Mouse (Mus musculus): ENCODE measurements around the gene A3galt2. TPM values are rescaled to one million over a fixed set of nuclear protein-coding genes. Genes with fewer than 3 reads are reported as not detected.

Gene A3galt2
- polyA plus RNA-seq, 1 experiment from 2014 or later: 0.41 TPM

DNA sequence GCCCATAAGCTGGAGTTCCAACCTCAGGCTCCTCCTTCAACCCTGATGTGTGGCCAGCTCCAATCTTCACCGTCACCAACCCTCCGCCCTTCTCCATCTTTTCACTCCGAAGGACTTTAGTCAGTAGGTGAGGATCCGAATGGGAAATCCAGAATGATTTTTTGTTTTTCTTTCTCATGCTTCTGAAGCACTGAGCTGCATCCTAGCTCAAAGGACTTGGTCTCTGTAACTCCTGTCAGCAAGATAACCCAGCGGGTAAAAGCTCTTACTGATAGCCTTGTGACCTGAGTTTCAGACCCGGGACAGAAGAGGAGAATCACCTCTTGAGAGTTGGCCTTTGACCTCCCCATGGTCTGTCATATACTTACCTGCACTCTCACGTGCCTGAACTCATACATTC lies 61.8 kb downstream of the A3galt2 start:
- no peaks in the 10 kb centered on the region for H3K36me3 ChIP-seq (replicated peaks; ENCODE audit: control insufficient read depth, insufficient read depth)
- ATAC-seq (ENCODE audit: low FRiP score): no peak
- 72% methylated on average over 7 of the region's 7 CpGs for WGBS
- no peak for DNase-seq (ENCODE audit: low spot score)
- H3K4me3 ChIP-seq (replicated peaks; ENCODE audit: low read length): no peak overlapping the region
- H3K27me3 ChIP-seq (ENCODE audit: control insufficient read depth, insufficient read depth, low read length): no peaks in the 10 kb centered on the region
- H3K9me3 ChIP-seq (ENCODE audit: control insufficient read depth, low read length): no peaks in the 10 kb centered on the region
- H3K9ac ChIP-seq: no peak overlapping the region
- H3K4me2 ChIP-seq (replicated peaks): no peak overlapping the region
- H3K4me1 ChIP-seq (replicated peaks; ENCODE audit: control insufficient read depth, insufficient read depth, low read length): peaks cover 5% of the 10 kb centered on the region
- no peak overlapping the region for H3K27ac ChIP-seq

Other genes starting within 250 kb of the A3galt2 start
- 3.4 and 4.4 TPM in 2 replicates for gene Zscan20, start 145.3 kb upstream of the A3galt2 start, polyA plus RNA-seq (2014; fragmentation: Nextera tagmentation; extraction: Ambion mirVana)
- 0.78 and 0.90 TPM in 2 replicates for gene Tlr12, start 136.7 kb upstream of the A3galt2 start, polyA plus RNA-seq (2014; fragmentation: Nextera tagmentation; extraction: Ambion mirVana)
- gene Phc2, start 100.7 kb upstream of the A3galt2 start, polyA plus RNA-seq (2014; fragmentation: Nextera tagmentation; extraction: Ambion mirVana): 46.2 and 52.8 TPM in 2 replicates
- gene Zfp362, start 50.7 kb downstream of the A3galt2 start, polyA plus RNA-seq (2014; fragmentation: Nextera tagmentation; extraction: Ambion mirVana): 29.0 and 33.6 TPM in 2 replicates
- gene Trim62, start 128.2 kb downstream of the A3galt2 start, polyA plus RNA-seq (2014; fragmentation: Nextera tagmentation; extraction: Ambion mirVana): 31.9 and 35.5 TPM in 2 replicates
- gene Azin2, start 207.1 kb downstream of the A3galt2 start, polyA plus RNA-seq (2014; fragmentation: Nextera tagmentation; extraction: Ambion mirVana): 14.6 and 20.1 TPM in 2 replicates
- 60.4 and 64.4 TPM in 2 replicates for gene Ak2, start 236.6 kb downstream of the A3galt2 start, polyA plus RNA-seq (2014; fragmentation: Nextera tagmentation; extraction: Ambion mirVana)

All from hindbrain, embryonic 14.5 days (tissue).